Mouse (Mus musculus) retina, postnatal 7 days (tissue): ENCODE measurements around the gene Hspg2.
"Not testable (repeated sequence)": the region's sequence is repeated elsewhere in the genome, so short reads cannot be mapped to it uniquely, and the experiment has no call there.

Source experiments
- DNase-seq: peaks from one replicate; pipeline ENCODE4 v3.0.0-alpha.2; 2012; ENCODE audit warnings: low read depth, low spot score

Hspg2 gene

GRCm38 (mm10) chr4:137574469-137574868 is 105.9 kb downstream of the Hspg2 start, which contains the start of gene Ldlrad2:
Gene Ldlrad2, minus strand, starts transcription at chr4:137574569.
- DNase-seq: no peak

- no peak for DNase-seq
These were observed 108.9 kb downstream of the Hspg2 start for GRCm38 (mm10) chr4:137577486-137577885.

- peak; percentile 34 for DNase-seq
These were observed 109.7 kb downstream of the Hspg2 start for GRCm38 (mm10) chr4:137578181-137578845.

GRCm38 (mm10) chr4:137579789-137580188 is 111.2 kb downstream of the Hspg2 start:
- no peak for DNase-seq

GRCm38 (mm10) chr4:137580299-137580698 is 111.7 kb downstream of the Hspg2 start:
- no peak for DNase-seq

- DNase-seq: no peak
These were observed 113.2 kb downstream of the Hspg2 start for GRCm38 (mm10) chr4:137581815-137582214.

- DNase-seq: not testable (repeated sequence)
These were observed 120.5 kb downstream of the Hspg2 start for GRCm38 (mm10) chr4:137589095-137589494.

GRCm38 (mm10) chr4:137589586-137589985 is 121.0 kb downstream of the Hspg2 start:
- DNase-seq: no peak

GRCm38 (mm10) chr4:137590961-137591360 is 122.4 kb downstream of the Hspg2 start:
- no peak for DNase-seq

GRCm38 (mm10) chr4:137593601-137594495 is 125.3 kb downstream of the Hspg2 start, which contains the start of gene Usp48:
Gene Usp48, plus strand, starts transcription at chr4:137593755.
- peak; percentile 98 for DNase-seq

GRCm38 (mm10) chr4:137594496-137595270 is 126.1 kb downstream of the Hspg2 start:
- no peak for DNase-seq

GRCm38 (mm10) chr4:137597098-137597630 is 128.6 kb downstream of the Hspg2 start:
- no peak for DNase-seq

- no peak for DNase-seq
These were observed 130.0 kb downstream of the Hspg2 start for GRCm38 (mm10) chr4:137598577-137598976.

- no peak for DNase-seq
These were observed 135.0 kb downstream of the Hspg2 start for GRCm38 (mm10) chr4:137603449-137604171.

GRCm38 (mm10) chr4:137607023-137607422 is 138.5 kb downstream of the Hspg2 start:
- no peak for DNase-seq

- no peak for DNase-seq
These were observed 140.7 kb downstream of the Hspg2 start for GRCm38 (mm10) chr4:137609281-137609680.

- no peak for DNase-seq
These were observed 141.1 kb downstream of the Hspg2 start for GRCm38 (mm10) chr4:137609702-137610101.

GRCm38 (mm10) chr4:137610256-137610655 is 141.7 kb downstream of the Hspg2 start:
- no peak for DNase-seq
